28 mouse cellular contexts compared by ENCODE assay signal in the genomic region with DNA sequence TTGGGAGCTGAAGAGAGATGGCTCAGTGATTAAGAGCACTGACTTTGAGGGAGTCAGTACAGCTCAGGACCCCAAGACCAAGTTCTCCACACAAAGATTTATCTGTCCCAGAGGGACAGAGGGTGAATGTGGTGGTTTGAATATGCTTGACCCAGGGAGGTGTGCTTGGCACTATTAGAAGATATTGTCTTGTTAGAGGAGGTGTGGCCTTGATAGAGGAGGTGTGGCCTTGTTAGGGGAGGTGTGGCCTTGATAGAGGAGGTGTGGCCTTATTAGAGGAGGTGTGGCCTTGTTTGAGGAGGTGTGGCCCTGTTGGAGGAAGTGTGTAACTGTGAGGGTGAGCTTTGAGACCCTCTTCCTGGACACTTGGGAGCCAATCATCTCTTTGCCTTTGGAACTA. TPM values are rescaled to one million over a fixed set of nuclear protein-coding genes. Genes with fewer than 3 reads are reported as not detected.
A peak's percentile ranks its signal among the peaks of the same experiment; 100 is the strongest.
DNase-seq lines count a peak whose midpoint lies in the region; ATAC-seq lines count a peak whose summit lies in the region.
"Had no signal": no experiment of that assay in that cellular context is flagged by ENCODE, and none has a peak within 500 bp of the region (broad histone marks: within the 10 kb centered on the region; RNA-seq: fewer than 3 reads in every experiment).

No protein-coding gene starts in this region.

- H3K4me3 ChIP-seq in kidney, embryonic 16.5 days (ENCODE audit: low read length): no peak overlapping the region
- H3K4me3 ChIP-seq: embryonic facial prominence, embryonic 10.5 days; embryonic facial prominence, embryonic 12.5 days; forebrain, embryonic 12.5 days had no signal

- H3K4me2 ChIP-seq in kidney, embryonic 16.5 days (replicated peaks; ENCODE audit: low read depth, low read length): no peak overlapping the region
- H3K4me2 ChIP-seq: embryonic facial prominence, embryonic 12.5 days; forebrain, embryonic 12.5 days had no signal

- H3K9me3 ChIP-seq in kidney, embryonic 16.5 days (ENCODE audit: low read length): peaks cover 3% of the 10 kb centered on the region; the same call in 1 of the 2 replicates
- H3K9me3 ChIP-seq: embryonic facial prominence, embryonic 10.5 days; embryonic facial prominence, embryonic 12.5 days; forebrain, embryonic 12.5 days had no signal

- H3K27ac ChIP-seq in kidney, embryonic 16.5 days (ENCODE audit: low read length): no peak overlapping the region
- H3K27ac ChIP-seq: embryonic facial prominence, embryonic 10.5 days; embryonic facial prominence, embryonic 12.5 days; forebrain, embryonic 12.5 days had no signal

- peaks cover 18% of the 10 kb centered on the region for H3K4me1 ChIP-seq in kidney, embryonic 16.5 days (ENCODE audit: insufficient read depth, low read length)
- H3K4me1 ChIP-seq: embryonic facial prominence, embryonic 12.5 days had no signal

- ATAC-seq in granulocyte monocyte progenitor cell, adult 5-6 weeks (replicated peaks; ENCODE audit: poor library complexity, severe bottlenecking): 0 out of 2 replicates have a peak, but pooled peaks have one; percentile 34
- no peak for ATAC-seq in kidney, embryonic 16.5 days (ENCODE audit: low FRiP score, low TSS enrichment)
- ATAC-seq: activated CD4-positive, CD25-positive, alpha-beta regulatory T cell, adult 4 months; CD4-positive, CD25-positive, alpha-beta regulatory T cell, adult 4 months; forebrain, embryonic 14.5 days; forebrain, embryonic 16.5 days had no signal

- DNase-seq in A20 (ENCODE audit: low read depth, low spot score) (peak; percentile 34), ES-CJ7 (ENCODE audit: low read depth, low spot score) (peak; percentile 72), WW6 (ENCODE audit: low read depth, low spot score) (peak; percentile 39), adipocyte (ENCODE audit: low spot score) (no peak)
- no peak for DNase-seq in heart, postnatal 25 days (ENCODE audit: low spot score)
- no peak for DNase-seq in cerebellum, postnatal 10 days
- DNase-seq: adrenal gland, adult 2 months; adrenal gland, postnatal 10 days; adrenal gland, postnatal 25 days; B cell, adult 2 months; cerebellum, adult 11 months; cerebellum, adult 18-20 months; cerebellum, adult 8-10 months; cerebellum, adult 9-11 months; cerebellum, postnatal 25 days had no signal

- no peak overlapping the region for H3K9ac ChIP-seq in kidney, embryonic 16.5 days (replicated peaks; ENCODE audit: low read length)
- H3K9ac ChIP-seq: embryonic facial prominence, embryonic 12.5 days; forebrain, embryonic 12.5 days had no signal

- H3K27me3 ChIP-seq in kidney, embryonic 16.5 days (ENCODE audit: insufficient read depth, low read length): no peaks in the 10 kb centered on the region
- H3K27me3 ChIP-seq: embryonic facial prominence, embryonic 12.5 days had no signal

- intact Hi-C loops in heart, postnatal 25 days (cut with DNase I): no loop called here

- H3K36me3 ChIP-seq in kidney, embryonic 16.5 days (ENCODE audit: insufficient read depth, low read length): no peaks in the 10 kb centered on the region
- H3K36me3 ChIP-seq: embryonic facial prominence, embryonic 10.5 days; embryonic facial prominence, embryonic 12.5 days; forebrain, embryonic 12.5 days had no signal

RNA-seq across cellular contexts. Expression of a gene that starts 10.2 kb away (rescaled TPM):
- not detected in 2 replicates for total RNA-seq in granulocyte monocyte progenitor cell, adult 5-6 weeks (2014; fragmentation: Nextera tagmentation)
- not detected in 2 replicates for total RNA-seq in granulocyte monocyte progenitor cell, adult 5-6 weeks (2017)
- total RNA-seq in heart, postnatal 25 days (2021): under 1 TPM; 0.42 to 0.73 TPM
- polyA plus RNA-seq in kidney, embryonic 16.5 days (2015; fragmentation: Nextera tagmentation; extraction: Ambion mirVana): 3.0 and 3.1 TPM in 2 replicates
- total RNA-seq: CH12.LX, MEL had no signal
- polyA plus RNA-seq: activated CD4-positive, CD25-positive, alpha-beta regulatory T cell, adult 4 months; CD4-positive, CD25-positive, alpha-beta regulatory T cell, adult 4 months had no signal

RNA-seq across cellular contexts. Expression of a gene that starts 40.7 kb away (rescaled TPM):
- total RNA-seq in granulocyte monocyte progenitor cell, adult 5-6 weeks (2014; fragmentation: Nextera tagmentation): not detected in 2 replicates
- not detected in 2 replicates for total RNA-seq in granulocyte monocyte progenitor cell, adult 5-6 weeks (2017)
- total RNA-seq in heart, postnatal 25 days (2021): not detected
- polyA plus RNA-seq in kidney, embryonic 16.5 days (2015; fragmentation: Nextera tagmentation; extraction: Ambion mirVana): 14.7 and 17.8 TPM in 2 replicates
- total RNA-seq: adrenal gland, adult 2 months; adrenal gland, postnatal 10 days; adrenal gland, postnatal 25 days; CH12.LX; MEL had no signal
- polyA plus RNA-seq: activated CD4-positive, CD25-positive, alpha-beta regulatory T cell, adult 4 months; CD4-positive, CD25-positive, alpha-beta regulatory T cell, adult 4 months; cortical plate, adult 2 months; forebrain, embryonic 12.5 days; forebrain, embryonic 14.5 days; forebrain, embryonic 16.5 days had no signal

RNA-seq across cellular contexts. Expression of a gene that starts 56.8 kb away (rescaled TPM):
- 0.88 TPM in 1 of 2 replicates, not detected in the other for total RNA-seq in granulocyte monocyte progenitor cell, adult 5-6 weeks (2014; fragmentation: Nextera tagmentation)
- 0.10 TPM in 1 of 2 replicates, not detected in the other for total RNA-seq in granulocyte monocyte progenitor cell, adult 5-6 weeks (2017)
- total RNA-seq in heart, postnatal 25 days (2021): 1 to 10 TPM; 6.8 to 7.7 TPM
- polyA plus RNA-seq in kidney, embryonic 16.5 days (2015; fragmentation: Nextera tagmentation; extraction: Ambion mirVana): 8.3 and 8.6 TPM in 2 replicates
- polyA plus RNA-seq: activated CD4-positive, CD25-positive, alpha-beta regulatory T cell, adult 4 months had no signal

RNA-seq across cellular contexts. Expression of a gene that starts 58.0 kb away (rescaled TPM):
- not detected in 2 replicates for total RNA-seq in granulocyte monocyte progenitor cell, adult 5-6 weeks (2014; fragmentation: Nextera tagmentation)
- total RNA-seq in granulocyte monocyte progenitor cell, adult 5-6 weeks (2017): not detected in 2 replicates
- 1 to 10 TPM in 1 of 2 experiments, under 1 TPM in 1; 0.60 to 1.5 TPM for total RNA-seq in heart, postnatal 25 days (2021)
- 34.2 and 48.4 TPM in 2 replicates for polyA plus RNA-seq in kidney, embryonic 16.5 days (2015; fragmentation: Nextera tagmentation; extraction: Ambion mirVana)
- total RNA-seq: adrenal gland, adult 2 months; adrenal gland, postnatal 10 days; adrenal gland, postnatal 25 days; MEL had no signal
- polyA plus RNA-seq: activated CD4-positive, CD25-positive, alpha-beta regulatory T cell, adult 4 months; adrenal gland, adult 2 months; CD4-positive, CD25-positive, alpha-beta regulatory T cell, adult 4 months; cortical plate, adult 2 months; embryonic facial prominence, embryonic 12.5 days; embryonic facial prominence, embryonic 14.5 days; forebrain, embryonic 12.5 days; forebrain, embryonic 14.5 days; forebrain, embryonic 16.5 days had no signal

Comparison
In these comparisons a context has a peak if more than half of its experiments do, and no peak if none do; other contexts are left out.
1. DNase-seq: peak in A20 (single experiment), ES-CJ7 (single experiment) and WW6 (single experiment); none in heart, postnatal 25 days (single experiment), cerebellum, postnatal 10 days (0 of 2) and adipocyte (single experiment).
2. RNA of a gene that starts 56.8 kb away (total RNA-seq): 6.8 to 7.7 TPM in heart, postnatal 25 days; 0.10 to 0.88 TPM in granulocyte monocyte progenitor cell, adult 5-6 weeks; every median in the first group is over 4 times any median in the second.